Mouse (Mus musculus) forebrain, embryonic 11.5 days (tissue): ENCODE data around the gene Ciao2a. TPM values are rescaled to one million over a fixed set of nuclear protein-coding genes. Genes with fewer than 3 reads are reported as not detected.

Experiments
- ATAC-seq: fragments of 200-750 bp; cut with Nextera tagmentation; replicated peaks from 2 replicates; pipeline ENCODE4 v1.8.0; 2017; ENCODE audit warnings: moderate TSS enrichment; ENCODE audit not compliant: low FRiP score
- DNase-seq: peaks from one replicate; pipeline ENCODE4 v3.0.0-alpha.2; 2017; ENCODE audit warnings: low spot score
- H3K27ac ChIP-seq: fragments of 300-500 bp; sonication (generic); 2 replicates; pipeline ENCODE4 v1.5.1; 2014; ENCODE audit warnings: low read depth, low read length
- H3K27me3 ChIP-seq: fragments of 300-500 bp; sonication (generic); 2 replicates; pipeline ENCODE4 v1.6.1; 2014; ENCODE audit warnings: mild to moderate bottlenecking, low read length, mixed read lengths; ENCODE audit not compliant: control insufficient read depth, insufficient read depth
- H3K36me3 ChIP-seq: fragments of 300-500 bp; sonication (generic); 2 replicates; pipeline ENCODE4 v1.6.1; 2014; ENCODE audit warnings: mild to moderate bottlenecking, low read length, moderate library complexity, mixed read lengths; ENCODE audit not compliant: control insufficient read depth, insufficient read depth
- H3K4me1 ChIP-seq: fragments of 300-500 bp; sonication (generic); replicated peaks from 2 replicates; pipeline ENCODE4 v1.6.1; 2014; ENCODE audit warnings: low read length, mixed read lengths; ENCODE audit not compliant: control insufficient read depth, insufficient read depth
- H3K4me2 ChIP-seq: fragments of 300-500 bp; sonication (generic); 2 replicates; pipeline ENCODE4 v1.6.1; 2014; ENCODE audit warnings: low read depth, mild to moderate bottlenecking, low read length, moderate library complexity, mixed read lengths; ENCODE audit not compliant: severe bottlenecking
- H3K4me3 ChIP-seq: fragments of 300-500 bp; sonication (generic); 2 replicates; pipeline ENCODE4 v1.5.1; 2014; ENCODE audit warnings: low read depth, low read length
- H3K9ac ChIP-seq: fragments of 300-500 bp; sonication (generic); 2 replicates; pipeline ENCODE4 v1.6.1; 2014; ENCODE audit warnings: low read length
- H3K9me3 ChIP-seq: fragments of 300-500 bp; sonication (generic); 2 replicates; pipeline ENCODE4 v1.6.1; 2016; ENCODE audit warnings: low read length, mixed read lengths; ENCODE audit not compliant: control insufficient read depth
- WGBS: fragments of 180-500 bp; shearing (Covaris S2); extraction: QIAGEN DNeasy Blood & Tissue Kit; methylation state at CpG from one replicate; pipeline ENCODE4 v1.1.7; 2014; 5-methylcytosine and 5-hydroxymethylcytosine counted together
- polyA plus RNA-seq: library from polyadenylated mRNA; unstranded; fragments of >200 nt; fragmentation: Nextera tagmentation; extraction: Ambion mirVana; gene quantifications from 2 replicates; pipeline ENCODE4 v1.2.1, GENCODE M21; 2014

Ciao2a gene
- polyA plus RNA-seq, 1 experiment from 2014 or later: 161 TPM

- Histone ChIP-seq H3K27ac (0 out of 2 replicates have a peak overlapping the region, but pooled peaks have one; percentile 12), H3K9ac (no peak overlapping the region), H3K4me1 (peaks cover 6% of the 10 kb centered on the region), H3K4me3 (no peak overlapping the region), H3K4me2 (no peak overlapping the region), H3K27me3 (no peaks in the 10 kb centered on the region), H3K9me3 (no peaks in the 10 kb centered on the region), H3K36me3 (no peaks in the 10 kb centered on the region)
- WGBS: 14% methylated on average over 6 of the region's 6 CpGs
- no peak for DNase-seq
- peak; percentile 44; the same call in 1 of the 2 replicates for ATAC-seq
Observed at GRCm38 (mm10) chr9:66186426-66186825, 60.0 kb downstream of the Ciao2a start.

Other genes with a start within 250 kb of the Ciao2a start
- gene Pclaf, start 236.4 kb upstream of the Ciao2a start, polyA plus RNA-seq: 264 and 318 TPM in 2 replicates
- 34.6 and 38.9 TPM in 2 replicates for gene Trip4, start 217.8 kb upstream of the Ciao2a start, polyA plus RNA-seq
- gene Csnk1g1, start 217.7 kb upstream of the Ciao2a start, polyA plus RNA-seq: 21.2 and 24.4 TPM in 2 replicates
- 401 and 416 TPM in 2 replicates for gene Ppib, start 66.4 kb upstream of the Ciao2a start, polyA plus RNA-seq
- 1.6 and 2.7 TPM in 2 replicates for gene Snx22, start 56.9 kb upstream of the Ciao2a start, polyA plus RNA-seq
- gene Snx1, start within 50 bp of the Ciao2a start, polyA plus RNA-seq: 140 TPM in 2 replicates
- gene Dapk2, start 31.6 kb downstream of the Ciao2a start, polyA plus RNA-seq: 8.7 and 9.0 TPM in 2 replicates
- gene Herc1, start 223.8 kb downstream of the Ciao2a start, polyA plus RNA-seq: 41.7 and 44.0 TPM in 2 replicates